Mouse (Mus musculus) adipose tissue, adult 10 weeks (tissue): Measurements from ENCODE around the gene Elk4. TPM values are rescaled to one million over a fixed set of nuclear protein-coding genes. Genes with fewer than 3 reads are reported as not detected.

Experiments
- polyA plus RNA-seq: library from polyadenylated mRNA; stranded (reverse); fragments of 350-450 nt; fragmentation: Illumina TruSeq; extraction: RNeasy Lipid Tissue Mini Kit (QIAGEN cat#74804); gene quantifications from one replicate; pipeline ENCODE4 v1.2.3, GENCODE M21; 2014; ENCODE audit warnings: low read depth, low replicate concordance

Gene Elk4
- polyA plus RNA-seq: 33.4 TPM

GRCm38 (mm10) chr1:132007282-132007815 is at the start of gene Elk4:
TSS of gene Elk4 (plus strand) at chr1:132007607.

GRCm38 (mm10) chr1:131962606-131963084 is 44.8 kb upstream of the Elk4 start, which contains the start of gene Slc45a3:
TSS of gene Slc45a3 (plus strand) at chr1:131962967.

GRCm38 (mm10) chr1:132067261-132068255 is 60.2 kb downstream of the Elk4 start, which contains the start of gene Mfsd4a:
TSS of gene Mfsd4a (minus strand) at chr1:132068062.

Other genes starting within 250 kb of the Elk4 start
- gene Pm20d1, start 210.2 kb upstream of the Elk4 start, polyA plus RNA-seq: 1.5 TPM
- 22.3 TPM for gene Slc41a1, start 180.1 kb upstream of the Elk4 start, polyA plus RNA-seq
- gene Rab29, start 140.4 kb upstream of the Elk4 start, polyA plus RNA-seq: 18.6 TPM
- gene Nucks1, start 97.1 kb upstream of the Elk4 start, polyA plus RNA-seq: 32.4 TPM
- 30.5 TPM for gene Slc45a3, start 44.6 kb upstream of the Elk4 start, polyA plus RNA-seq
- gene Mfsd4a, start 60.5 kb downstream of the Elk4 start, polyA plus RNA-seq: 1.3 TPM
- 6.9 TPM for gene Cdk18, start 132.1 kb downstream of the Elk4 start, polyA plus RNA-seq
- gene Lemd1, start 183.8 kb downstream of the Elk4 start, polyA plus RNA-seq: 2.6 TPM
- gene AC124108.1, start 183.8 kb downstream of the Elk4 start, polyA plus RNA-seq: 0.50 TPM
- not detected for gene Gm10188, start 222.2 kb downstream of the Elk4 start, polyA plus RNA-seq